Mouse (Mus musculus): Measurements from ENCODE around the gene Gdf9. TPM values are rescaled to one million over a fixed set of nuclear protein-coding genes. Genes with fewer than 3 reads are reported as not detected.

Gdf9 gene
- polyA plus RNA-seq, 1 experiment, result 0.55 TPM

- no peaks in the 10 kb centered on the region for H3K27me3 ChIP-seq (ENCODE audit: control insufficient read depth, insufficient read depth, low read length, poor library complexity, severe bottlenecking)
These were observed 25.9 kb downstream of the Gdf9 start, which contains the start of the genes Gm10447 and Shroom1 for GRCm38 (mm10) chr11:53456474-53457371. Gm10447 (minus strand) TSS chr11:53457110. Shroom1 (plus strand) TSS chr11:53457205.

GRCm38 (mm10) chr11:53457372-53457954 lies 26.6 kb downstream of the Gdf9 start:
- peak; percentile 0 for TF ChIP-seq CTCF (IDR thresholded peaks at IDR 0.05; ENCODE audit: low read depth, low read length)
- TF ChIP-seq POLR2A (IDR thresholded peaks at IDR 0.05; ENCODE audit: insufficient read depth, low read length), result no peak

More at GRCm38 (mm10) chr11:53456474-53457371, 25.9 kb downstream of the Gdf9 start, which contains the start of the genes Gm10447 and Shroom1:
- Histone ChIP-seq H3K36me3 (ENCODE audit: control insufficient read depth, insufficient read depth, low read length, poor library complexity, severe bottlenecking) (no peaks in the 10 kb centered on the region), H3K27ac (ENCODE audit: insufficient read depth, low read length) (no peak within 1 kb of the TSS), H3K4me1 (ENCODE audit: control insufficient read depth, insufficient read depth, low read length) (no peaks in the 10 kb centered on the region), H3K9ac (ENCODE audit: low read depth, poor library complexity, severe bottlenecking) (peak within 1 kb of the TSS; percentile 41), H3K9me3 (replicated peaks; ENCODE audit: control insufficient read depth, insufficient read depth, low read length, poor library complexity, severe bottlenecking) (no peaks in the 10 kb centered on the region), H3K4me3 (ENCODE audit: low read depth, low read length) (peak within 1 kb of the TSS; percentile 66)
- peak; percentile 11 for TF ChIP-seq CTCF (IDR thresholded peaks at IDR 0.05; ENCODE audit: low read depth, low read length)
- TF ChIP-seq POLR2A (IDR thresholded peaks at IDR 0.05; ENCODE audit: insufficient read depth, low read length), result no peak

GRCm38 (mm10) chr11:53458996-53459395 lies 28.2 kb downstream of the Gdf9 start:
- H3K27me3 ChIP-seq (ENCODE audit: control insufficient read depth, insufficient read depth, low read length, poor library complexity, severe bottlenecking), result peaks cover 2% of the 10 kb centered on the region; the same call in 1 of the 2 replicates
- TF ChIP-seq POLR2A (IDR thresholded peaks at IDR 0.05; ENCODE audit: insufficient read depth, low read length) (no peak), EP300 (IDR thresholded peaks at IDR 0.05; ENCODE audit: insufficient read depth, low read depth, low read length) (no peak), CTCF (IDR thresholded peaks at IDR 0.05; ENCODE audit: low read depth, low read length) (no peak)
- H3K4me1 ChIP-seq (ENCODE audit: control insufficient read depth, insufficient read depth, low read length), result no peaks in the 10 kb centered on the region
- H3K36me3 ChIP-seq (ENCODE audit: control insufficient read depth, insufficient read depth, low read length, poor library complexity, severe bottlenecking), result no peaks in the 10 kb centered on the region
- H3K9ac ChIP-seq (ENCODE audit: low read depth, poor library complexity, severe bottlenecking), result no peak overlapping the region
- H3K4me3 ChIP-seq (ENCODE audit: low read depth, low read length), result no peak overlapping the region
- no peak overlapping the region for H3K27ac ChIP-seq (ENCODE audit: insufficient read depth, low read length)
- H3K9me3 ChIP-seq (replicated peaks; ENCODE audit: control insufficient read depth, insufficient read depth, low read length, poor library complexity, severe bottlenecking), result no peaks in the 10 kb centered on the region

More at GRCm38 (mm10) chr11:53457372-53457954, 26.6 kb downstream of the Gdf9 start:
- no peak overlapping the region for H3K27ac ChIP-seq (ENCODE audit: insufficient read depth, low read length)
- H3K4me1 ChIP-seq (ENCODE audit: control insufficient read depth, insufficient read depth, low read length), result no peaks in the 10 kb centered on the region
- H3K27me3 ChIP-seq (ENCODE audit: control insufficient read depth, insufficient read depth, low read length, poor library complexity, severe bottlenecking), result no peaks in the 10 kb centered on the region; the same call in 1 of the 2 replicates
- no peaks in the 10 kb centered on the region for H3K36me3 ChIP-seq (ENCODE audit: control insufficient read depth, insufficient read depth, low read length, poor library complexity, severe bottlenecking)
- no peaks in the 10 kb centered on the region for H3K9me3 ChIP-seq (replicated peaks; ENCODE audit: control insufficient read depth, insufficient read depth, low read length, poor library complexity, severe bottlenecking)
- H3K9ac ChIP-seq (ENCODE audit: low read depth, poor library complexity, severe bottlenecking), result peak overlapping the region; percentile 41
- H3K4me3 ChIP-seq (ENCODE audit: low read depth, low read length), result peak overlapping the region; percentile 66

GRCm38 (mm10) chr11:53460192-53460591 lies 29.4 kb downstream of the Gdf9 start:
- Histone ChIP-seq H3K4me1 (ENCODE audit: control insufficient read depth, insufficient read depth, low read length) (no peaks in the 10 kb centered on the region), H3K36me3 (ENCODE audit: control insufficient read depth, insufficient read depth, low read length, poor library complexity, severe bottlenecking) (no peaks in the 10 kb centered on the region), H3K9ac (ENCODE audit: low read depth, poor library complexity, severe bottlenecking) (no peak overlapping the region), H3K4me3 (ENCODE audit: low read depth, low read length) (no peak overlapping the region), H3K27me3 (ENCODE audit: control insufficient read depth, insufficient read depth, low read length, poor library complexity, severe bottlenecking) (peaks cover 4% of the 10 kb centered on the region), H3K9me3 (replicated peaks; ENCODE audit: control insufficient read depth, insufficient read depth, low read length, poor library complexity, severe bottlenecking) (no peaks in the 10 kb centered on the region), H3K27ac (ENCODE audit: insufficient read depth, low read length) (no peak overlapping the region)
- TF ChIP-seq CTCF (IDR thresholded peaks at IDR 0.05; ENCODE audit: low read depth, low read length) (no peak), POLR2A (IDR thresholded peaks at IDR 0.05; ENCODE audit: insufficient read depth, low read length) (no peak), EP300 (IDR thresholded peaks at IDR 0.05; ENCODE audit: insufficient read depth, low read depth, low read length) (no peak)

GRCm38 (mm10) chr11:53461727-53462126 lies 30.9 kb downstream of the Gdf9 start:
- Histone ChIP-seq H3K4me3 (ENCODE audit: low read depth, low read length) (no peak overlapping the region), H3K9me3 (replicated peaks; ENCODE audit: control insufficient read depth, insufficient read depth, low read length, poor library complexity, severe bottlenecking) (no peaks in the 10 kb centered on the region), H3K27me3 (ENCODE audit: control insufficient read depth, insufficient read depth, low read length, poor library complexity, severe bottlenecking) (peaks cover 4% of the 10 kb centered on the region), H3K9ac (ENCODE audit: low read depth, poor library complexity, severe bottlenecking) (no peak overlapping the region), H3K27ac (ENCODE audit: insufficient read depth, low read length) (no peak overlapping the region), H3K36me3 (ENCODE audit: control insufficient read depth, insufficient read depth, low read length, poor library complexity, severe bottlenecking) (no peaks in the 10 kb centered on the region), H3K4me1 (ENCODE audit: control insufficient read depth, insufficient read depth, low read length) (no peaks in the 10 kb centered on the region)
- TF ChIP-seq POLR2A (IDR thresholded peaks at IDR 0.05; ENCODE audit: insufficient read depth, low read length) (no peak), EP300 (IDR thresholded peaks at IDR 0.05; ENCODE audit: insufficient read depth, low read depth, low read length) (no peak), CTCF (IDR thresholded peaks at IDR 0.05; ENCODE audit: low read depth, low read length) (no peak)
